Mouse (Mus musculus): ENCODE data around the gene Napb. TPM values are rescaled to one million over a fixed set of nuclear protein-coding genes. Genes with fewer than 3 reads are reported as not detected.

Gene Napb
- polyA plus RNA-seq, 1 experiment = 0.15 TPM

DNA sequence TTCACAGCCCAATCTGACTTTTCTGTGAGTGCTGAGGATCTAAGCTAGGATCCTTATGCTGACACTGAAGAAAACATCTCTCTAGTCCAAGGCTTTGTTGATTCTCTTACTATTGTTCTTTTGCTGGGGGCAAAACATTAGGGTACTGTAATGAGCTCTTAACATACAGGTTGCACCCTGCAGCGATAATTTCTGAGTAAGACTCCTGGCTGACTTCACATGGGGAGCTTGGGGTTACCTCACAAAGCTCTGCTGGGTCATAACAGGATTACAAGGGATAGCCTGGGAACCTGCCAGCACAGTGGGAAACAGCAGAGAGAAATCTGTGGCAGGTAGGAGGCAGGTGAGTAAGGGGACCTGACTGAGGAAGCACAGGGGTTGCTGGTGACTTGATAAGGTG, 17.8 kb upstream of the Napb start, which contains the start of gene Cstl1:
TSS of gene Cstl1 (plus strand) at position 301 of the 400 bp plus-strand sequence.
- WGBS = 88% methylated on average over 1 of the region's 1 CpGs
- H3K27me3 ChIP-seq (ENCODE audit: control insufficient read depth, insufficient read depth, low read length) = no peaks in the 10 kb centered on the region
- H3K4me1 ChIP-seq (ENCODE audit: control insufficient read depth, insufficient read depth, insufficient read length) = no peaks in the 10 kb centered on the region
- no peaks in the 10 kb centered on the region for H3K36me3 ChIP-seq (ENCODE audit: control insufficient read depth, insufficient read depth, low read length)
- H3K4me3 ChIP-seq (ENCODE audit: extremely low read depth, insufficient read depth, insufficient read length) = no peak within 1 kb of the TSS
- TF ChIP-seq CTCF (IDR thresholded peaks at IDR 0.05; ENCODE audit: extremely low read depth, insufficient read depth, insufficient read length, insufficient replicate concordance) (no peak), POLR2A (IDR thresholded peaks at IDR 0.05; ENCODE audit: low read depth, low read length) (no peak)
- DNase-seq (ENCODE audit: low read depth in 1 of 2, low spot score in 2 of 2) = no peak
- no peak within 1 kb of the TSS for H3K27ac ChIP-seq (ENCODE audit: insufficient read depth, low read length)

DNA sequence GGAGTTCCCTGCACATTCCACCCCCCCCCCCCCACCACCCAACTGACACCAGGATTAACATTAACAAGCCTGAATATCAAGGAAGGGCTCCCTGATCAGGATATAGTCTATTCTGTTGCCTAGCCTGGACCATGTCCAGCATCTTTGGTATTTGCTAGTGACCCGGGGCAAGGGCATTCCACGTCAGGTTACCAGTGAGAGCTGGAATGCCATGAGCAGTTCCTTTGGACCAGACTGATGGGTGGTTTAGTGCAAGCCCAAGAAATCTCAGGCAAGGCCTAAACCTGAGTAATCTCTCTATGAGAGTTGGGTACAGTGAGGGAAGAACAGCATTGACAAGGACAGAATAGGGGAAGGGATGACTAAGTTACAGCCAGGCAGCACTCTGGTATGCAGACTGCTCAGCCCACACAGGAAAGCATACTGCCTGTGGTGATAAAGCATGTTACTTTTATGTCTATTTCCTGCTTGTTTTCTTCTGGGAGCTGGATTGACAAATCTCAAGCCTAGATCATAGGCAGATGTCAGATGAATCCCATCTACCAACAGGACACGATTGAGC, 11.7 kb upstream of the Napb start:
- Histone ChIP-seq H3K27ac (ENCODE audit: insufficient read depth, low read length) (no peak overlapping the region), H3K27me3 (ENCODE audit: control insufficient read depth, insufficient read depth, low read length) (no peaks in the 10 kb centered on the region), H3K36me3 (ENCODE audit: control insufficient read depth, insufficient read depth, low read length) (no peaks in the 10 kb centered on the region), H3K4me1 (ENCODE audit: control insufficient read depth, insufficient read depth, insufficient read length) (no peaks in the 10 kb centered on the region), H3K4me3 (ENCODE audit: extremely low read depth, insufficient read depth, insufficient read length) (no peak overlapping the region)
- no peak for DNase-seq (ENCODE audit: low read depth in 1 of 2, low spot score in 2 of 2)
- TF ChIP-seq CTCF (IDR thresholded peaks at IDR 0.05; ENCODE audit: extremely low read depth, insufficient read depth, insufficient read length, insufficient replicate concordance) = no peak
- no peak for TF ChIP-seq POLR2A (IDR thresholded peaks at IDR 0.05; ENCODE audit: low read depth, low read length)
- WGBS = 79% methylated on average over 3 of the region's 3 CpGs

DNA sequence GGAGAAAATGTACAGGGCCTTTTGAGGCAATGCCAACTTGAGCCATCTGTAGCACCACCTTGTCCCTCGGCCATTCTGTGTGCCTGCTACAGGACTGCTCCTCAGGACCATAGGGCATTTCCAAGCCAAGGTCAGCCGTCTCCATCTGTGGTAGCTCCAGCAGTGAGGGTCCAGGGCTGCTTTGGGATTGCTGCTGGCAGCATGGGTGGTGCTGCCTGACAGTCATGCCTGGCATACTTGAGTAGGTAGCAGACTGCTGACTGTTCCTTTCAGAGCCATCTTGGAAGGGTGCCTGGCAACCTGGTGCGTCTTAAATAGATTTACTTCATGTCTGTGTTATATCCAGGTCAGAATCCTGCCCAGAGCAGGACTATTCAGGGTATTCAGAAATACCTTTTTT, 10.7 kb upstream of the Napb start:
- no peaks in the 10 kb centered on the region for H3K27me3 ChIP-seq (ENCODE audit: control insufficient read depth, insufficient read depth, low read length)
- H3K4me1 ChIP-seq (ENCODE audit: control insufficient read depth, insufficient read depth, insufficient read length) = no peaks in the 10 kb centered on the region
- H3K4me3 ChIP-seq (ENCODE audit: extremely low read depth, insufficient read depth, insufficient read length) = no peak overlapping the region
- no peaks in the 10 kb centered on the region for H3K36me3 ChIP-seq (ENCODE audit: control insufficient read depth, insufficient read depth, low read length)
- TF ChIP-seq POLR2A (IDR thresholded peaks at IDR 0.05; ENCODE audit: low read depth, low read length) (no peak), CTCF (IDR thresholded peaks at IDR 0.05; ENCODE audit: extremely low read depth, insufficient read depth, insufficient read length, insufficient replicate concordance) (no peak)
- 88% methylated on average over 3 of the region's 3 CpGs for WGBS
- no peak for DNase-seq (ENCODE audit: low read depth in 1 of 2, low spot score in 2 of 2)
- no peak overlapping the region for H3K27ac ChIP-seq (ENCODE audit: insufficient read depth, low read length)

DNA sequence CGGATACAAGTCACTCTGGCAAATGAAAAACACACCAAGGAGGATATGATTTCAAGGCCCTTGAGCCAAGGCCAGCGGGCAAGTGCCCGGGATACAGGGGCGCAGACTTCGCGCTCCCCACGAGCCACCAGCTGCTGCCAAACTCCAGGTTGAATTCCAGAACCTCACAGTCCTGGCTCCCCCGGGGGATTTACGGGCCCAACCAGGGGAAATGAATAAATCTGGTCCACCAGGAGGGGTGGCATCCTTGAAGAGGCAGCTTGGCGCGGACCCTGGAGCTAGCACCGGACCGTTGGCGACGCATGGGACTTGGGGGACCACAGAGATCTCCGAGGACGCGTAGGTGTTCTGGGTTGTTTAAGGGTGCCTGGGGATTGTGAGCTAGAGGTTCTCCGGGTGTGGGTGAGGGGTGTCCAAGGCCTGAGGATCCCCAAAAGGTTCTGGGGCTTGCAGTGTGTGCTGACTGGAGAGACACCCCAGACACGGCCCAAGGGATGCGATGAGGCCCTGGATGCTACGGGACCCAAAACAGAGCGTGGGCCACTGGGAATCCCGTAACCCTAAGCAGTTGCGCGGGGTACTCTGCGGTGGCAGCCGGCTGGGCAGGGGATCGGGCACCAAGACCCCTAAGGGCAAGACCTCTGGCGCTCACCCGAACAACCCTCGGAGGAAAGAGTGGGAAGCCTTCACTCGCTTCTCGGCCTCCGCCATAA, 497 bp downstream of the Napb start:
- no peak for DNase-seq (ENCODE audit: low read depth in 1 of 2, low spot score in 2 of 2)
- Histone ChIP-seq H3K4me1 (ENCODE audit: control insufficient read depth, insufficient read depth, insufficient read length) (no peaks in the 10 kb centered on the region), H3K4me3 (ENCODE audit: extremely low read depth, insufficient read depth, insufficient read length) (peak overlapping the region; percentile 52), H3K27me3 (ENCODE audit: control insufficient read depth, insufficient read depth, low read length) (no peaks in the 10 kb centered on the region), H3K36me3 (ENCODE audit: control insufficient read depth, insufficient read depth, low read length) (no peaks in the 10 kb centered on the region), H3K27ac (ENCODE audit: insufficient read depth, low read length) (no peak overlapping the region)
- WGBS = 5% methylated on average over 35 of the region's 35 CpGs
- TF ChIP-seq POLR2A (IDR thresholded peaks at IDR 0.05; ENCODE audit: low read depth, low read length) = no peak
- no peak for TF ChIP-seq CTCF (IDR thresholded peaks at IDR 0.05; ENCODE audit: extremely low read depth, insufficient read depth, insufficient read length, insufficient replicate concordance)

DNA sequence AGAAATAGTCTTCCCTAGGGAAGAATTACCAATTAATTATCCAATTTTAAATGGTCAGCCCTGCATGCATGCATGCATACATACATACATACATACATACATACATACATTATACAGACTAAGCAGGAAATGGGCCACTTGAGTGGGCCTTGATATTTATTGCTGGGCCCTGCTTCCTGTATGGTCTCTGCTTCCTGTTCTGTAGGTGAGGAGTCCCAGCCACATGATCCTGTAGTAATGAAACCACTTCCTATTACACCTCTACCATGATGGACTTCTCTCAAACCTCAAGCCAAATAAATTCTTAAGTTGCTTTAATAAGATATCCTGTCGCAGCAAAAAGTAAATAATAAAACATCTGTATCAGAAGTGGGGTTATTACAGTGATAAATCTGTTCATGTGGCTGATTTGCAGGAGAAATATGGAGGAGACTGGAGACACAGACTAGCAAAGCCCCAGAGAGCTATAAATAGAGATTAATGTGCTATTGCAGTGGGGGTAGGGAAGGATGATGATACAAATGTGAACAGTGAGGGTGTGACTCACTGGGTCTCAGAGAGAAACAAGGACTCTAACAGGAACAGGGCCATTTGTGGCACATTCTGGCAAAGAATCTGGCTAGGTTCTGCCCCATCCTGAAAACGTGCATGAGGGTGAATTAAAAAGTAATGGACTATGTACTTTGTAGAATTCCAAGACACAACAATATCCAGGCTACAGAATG, 12.8 kb downstream of the Napb start:
- no peak for DNase-seq (ENCODE audit: low read depth in 1 of 2, low spot score in 2 of 2)
- Histone ChIP-seq H3K27ac (ENCODE audit: insufficient read depth, low read length) (no peak overlapping the region), H3K4me1 (ENCODE audit: control insufficient read depth, insufficient read depth, insufficient read length) (no peaks in the 10 kb centered on the region; the same call in 1 of the 2 replicates), H3K4me3 (ENCODE audit: extremely low read depth, insufficient read depth, insufficient read length) (no peak overlapping the region), H3K36me3 (ENCODE audit: control insufficient read depth, insufficient read depth, low read length) (no peaks in the 10 kb centered on the region), H3K27me3 (ENCODE audit: control insufficient read depth, insufficient read depth, low read length) (no peaks in the 10 kb centered on the region)
- TF ChIP-seq POLR2A (IDR thresholded peaks at IDR 0.05; ENCODE audit: low read depth, low read length) = no peak
- TF ChIP-seq CTCF (IDR thresholded peaks at IDR 0.05; ENCODE audit: extremely low read depth, insufficient read depth, insufficient read length, insufficient replicate concordance) = no peak
- WGBS = 36% methylated on average over 2 of the region's 2 CpGs

DNA sequence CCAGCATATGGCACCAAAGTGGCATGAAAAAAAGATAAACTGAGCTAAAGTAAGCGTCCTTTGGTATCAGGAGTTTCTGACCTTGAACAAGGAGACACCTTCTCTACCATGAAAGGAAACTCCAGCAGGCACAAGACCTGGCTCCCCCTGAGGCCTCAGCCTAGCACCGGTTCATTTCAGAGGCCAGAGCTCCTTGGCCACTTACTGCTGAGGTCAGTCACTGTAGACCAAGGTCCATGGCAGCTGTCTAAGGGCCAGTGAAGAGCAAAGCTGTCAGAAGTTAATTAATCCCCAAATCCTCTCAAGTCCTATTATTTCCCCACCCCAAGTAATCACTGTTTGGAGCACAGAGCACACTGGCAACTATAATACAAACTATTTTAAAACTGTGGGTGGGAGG, 15.2 kb downstream of the Napb start:
- Histone ChIP-seq H3K27me3 (ENCODE audit: control insufficient read depth, insufficient read depth, low read length) (no peaks in the 10 kb centered on the region), H3K27ac (ENCODE audit: insufficient read depth, low read length) (no peak overlapping the region), H3K4me1 (ENCODE audit: control insufficient read depth, insufficient read depth, insufficient read length) (no peaks in the 10 kb centered on the region; the same call in 1 of the 2 replicates), H3K4me3 (ENCODE audit: extremely low read depth, insufficient read depth, insufficient read length) (no peak overlapping the region), H3K36me3 (ENCODE audit: control insufficient read depth, insufficient read depth, low read length) (no peaks in the 10 kb centered on the region)
- 93% methylated on average over 2 of the region's 2 CpGs for WGBS
- DNase-seq (ENCODE audit: low read depth in 1 of 2, low spot score in 2 of 2) = no peak
- no peak for TF ChIP-seq CTCF (IDR thresholded peaks at IDR 0.05; ENCODE audit: extremely low read depth, insufficient read depth, insufficient read length, insufficient replicate concordance)
- no peak for TF ChIP-seq POLR2A (IDR thresholded peaks at IDR 0.05; ENCODE audit: low read depth, low read length)
